23 mouse cellular contexts compared by ENCODE assay signal in the genomic region with DNA sequence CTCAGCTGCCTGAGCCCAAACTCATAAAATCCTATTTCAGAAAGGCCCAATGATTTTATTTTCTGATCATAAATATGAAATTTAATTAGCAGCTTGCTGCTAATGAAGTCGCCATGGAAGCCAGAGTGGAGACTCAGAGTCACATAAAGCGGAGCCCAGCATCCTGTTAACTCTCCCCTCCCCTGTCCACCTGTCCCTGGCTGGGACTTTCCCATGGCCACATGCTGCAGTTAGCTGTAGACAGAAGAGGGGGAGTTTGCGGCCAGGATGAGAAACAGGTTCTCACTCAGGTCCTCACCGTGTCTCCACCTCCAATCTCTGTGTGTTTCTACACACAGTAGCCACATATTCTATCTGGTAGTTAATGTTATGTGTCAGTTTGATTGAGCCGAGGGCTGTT. TPM values are rescaled to one million over a fixed set of nuclear protein-coding genes. Genes with fewer than 3 reads are reported as not detected.
DNase-seq lines count a peak whose midpoint lies in the region; ATAC-seq and TF ChIP-seq lines count a peak whose summit lies in the region.
"Had no signal": no experiment of that assay in that cellular context is flagged by ENCODE, and none has a peak within 500 bp of the region (broad histone marks: within the 10 kb centered on the region; RNA-seq: fewer than 3 reads in every experiment).

No protein-coding gene starts in this region.

- peaks cover 37% of the 10 kb centered on the region for H3K4me1 ChIP-seq in spleen, adult 2 months (ENCODE audit: control insufficient read depth, insufficient read depth, insufficient read length)
- H3K4me1 ChIP-seq in thymus, adult 2 months (replicated peaks; ENCODE audit: control insufficient read depth, insufficient read depth, low read length), result peaks cover 22% of the 10 kb centered on the region
- H3K4me1 ChIP-seq: embryonic facial prominence, embryonic 12.5 days; forebrain, embryonic 13.5 days; neural tube, embryonic 12.5 days had no signal

- H3K36me3 ChIP-seq in spleen, adult 2 months (ENCODE audit: control insufficient read depth, insufficient read depth, low read length), result no peaks in the 10 kb centered on the region
- no peaks in the 10 kb centered on the region for H3K36me3 ChIP-seq in thymus, adult 2 months (ENCODE audit: control insufficient read depth, insufficient read depth, low read length)
- H3K36me3 ChIP-seq: embryonic facial prominence, embryonic 12.5 days; neural tube, embryonic 12.5 days had no signal

- peak overlapping the region; percentile 71 for H3K27ac ChIP-seq in spleen, adult 2 months (ENCODE audit: insufficient read depth, low read length)
- no peak overlapping the region for H3K27ac ChIP-seq in thymus, adult 2 months (ENCODE audit: control insufficient read depth, insufficient read depth, low read length)
- H3K27ac ChIP-seq: embryonic facial prominence, embryonic 12.5 days; forebrain, embryonic 13.5 days; hindbrain, postnatal 0 days; kidney, postnatal 0 days; neural tube, embryonic 12.5 days had no signal

- peak; percentile 74 for ATAC-seq in CD4-positive, CD25-positive, alpha-beta regulatory T cell, adult 4 months
- peak; percentile 70 for ATAC-seq in inflammation-experienced regulatory T-cells, adult 6 months
- ATAC-seq: forebrain, embryonic 13.5 days; hindbrain, postnatal 0 days had no signal

- no peaks in the 10 kb centered on the region for H3K27me3 ChIP-seq in spleen, adult 2 months (ENCODE audit: control insufficient read depth, insufficient read depth, low read length)
- H3K27me3 ChIP-seq in thymus, adult 2 months (ENCODE audit: control insufficient read depth, insufficient read depth, low read length), result no peaks in the 10 kb centered on the region
- H3K27me3 ChIP-seq: embryonic facial prominence, embryonic 12.5 days; neural tube, embryonic 12.5 days had no signal

- H3K4me3 ChIP-seq in spleen, adult 2 months (ENCODE audit: extremely low read depth, insufficient read depth, insufficient read length), result no peak overlapping the region
- H3K4me3 ChIP-seq in thymus, adult 2 months (ENCODE audit: control insufficient read depth, insufficient read depth, low read length), result no peak overlapping the region
- H3K4me3 ChIP-seq: embryonic facial prominence, embryonic 12.5 days; forebrain, embryonic 13.5 days; neural tube, embryonic 12.5 days had no signal

- DNase-seq in lung, postnatal 36 days, result peak; percentile 7
- no peak for DNase-seq in lung, postnatal 25 days (ENCODE audit: low spot score)
- DNase-seq in spleen, adult 2 months (ENCODE audit: low read depth in 1 of 2, low spot score in 2 of 2), result peak; percentile 53 to 75
- no peak for DNase-seq in thymus, adult 2 months
- DNase-seq in adrenal gland, postnatal 36 days, result no peak
- no peak for DNase-seq in urinary bladder, postnatal 14 days (ENCODE audit: low spot score)
- DNase-seq: adrenal gland, adult 2 months; cerebellum, adult 11-12 months; cerebellum, postnatal 10 days; gastrocnemius, postnatal 10 days; heart, adult 11 months; heart, postnatal 10 days; kidney, adult 18-20 months; thymus, adult 18-20 months; thymus, postnatal 4 days had no signal

- no peak for TF ChIP-seq POLR2A in spleen, adult 2 months (IDR thresholded peaks at IDR 0.05; ENCODE audit: low read depth, low read length)
- no peak for TF ChIP-seq POLR2A in thymus, adult 2 months (IDR thresholded peaks at IDR 0.05; ENCODE audit: control insufficient read depth, extremely low read depth, insufficient read depth, low read length, poor library complexity)

- no peak for TF ChIP-seq CTCF in spleen, adult 2 months (IDR thresholded peaks at IDR 0.05; ENCODE audit: extremely low read depth, insufficient read depth, insufficient read length, insufficient replicate concordance)
- no peak for TF ChIP-seq CTCF in thymus, adult 2 months (IDR thresholded peaks at IDR 0.05; ENCODE audit: borderline replicate concordance, control insufficient read depth, extremely low read depth, insufficient read depth, low read length, poor library complexity)

- 32% methylated on average over 5 of the region's 5 CpGs for WGBS in spleen, adult 2 months
- 63% methylated on average over 5 of the region's 5 CpGs for WGBS in thymus, adult 2 months

RNA-seq across cellular contexts. Expression of a gene that starts 48.6 kb away (rescaled TPM):
- polyA plus RNA-seq in CD4-positive, CD25-positive, alpha-beta regulatory T cell, adult 4 months (2017; shearing (Covaris generic)), result 10 to 100 TPM; 43.6 to 81.1 TPM
- 10 to 100 TPM; 43.2 to 53.9 (median 51.8) TPM for polyA plus RNA-seq in inflammation-experienced regulatory T-cells, adult 6 months (2017; shearing (Covaris generic))
- 63.7 and 80.7 TPM in 2 replicates for polyA plus RNA-seq in spleen, adult 2 months (2012; rRNA removed)
- polyA plus RNA-seq in thymus, adult 2 months (2012; rRNA removed), result 51.2 and 56.1 TPM in 2 replicates
- under 1 TPM; 0.33 to 0.53 TPM for total RNA-seq in adrenal gland, postnatal 36 days (2021)
- total RNA-seq: hindbrain, postnatal 0 days had no signal
- polyA plus RNA-seq: forebrain, embryonic 13.5 days; midbrain, embryonic 11.5 days had no signal

Comparison
In these comparisons a context has a peak if more than half of its experiments do, and no peak if none do; other contexts are left out.
1. DNase-seq: peak in lung, postnatal 36 days (single experiment) and spleen, adult 2 months (2 of 2); none in lung, postnatal 25 days (single experiment), thymus, adult 2 months (single experiment), adrenal gland, postnatal 36 days (0 of 2) and urinary bladder, postnatal 14 days (single experiment).